Mouse (Mus musculus): Measurements from ENCODE around the gene 2410002F23Rik.

GRCm38 (mm10) chr7:44247971-44248370, 1.4 kb downstream of the 2410002F23Rik start:
- TF ChIP-seq GATA1 (IDR thresholded peaks at IDR 0.05; ENCODE audit: low read length) (no peak), TAL1 (IDR thresholded peaks at IDR 0.05; ENCODE audit: low read length) (no peak)

All from erythroblast, embryonic 14.5 days (primary cell).